Mouse (Mus musculus): ENCODE data around the gene Gm13088.
"Not testable (repeated sequence)": the region's sequence is repeated elsewhere in the genome, so short reads cannot be mapped to it uniquely, and the experiment has no call there.

Gene Gm13088

DNA sequence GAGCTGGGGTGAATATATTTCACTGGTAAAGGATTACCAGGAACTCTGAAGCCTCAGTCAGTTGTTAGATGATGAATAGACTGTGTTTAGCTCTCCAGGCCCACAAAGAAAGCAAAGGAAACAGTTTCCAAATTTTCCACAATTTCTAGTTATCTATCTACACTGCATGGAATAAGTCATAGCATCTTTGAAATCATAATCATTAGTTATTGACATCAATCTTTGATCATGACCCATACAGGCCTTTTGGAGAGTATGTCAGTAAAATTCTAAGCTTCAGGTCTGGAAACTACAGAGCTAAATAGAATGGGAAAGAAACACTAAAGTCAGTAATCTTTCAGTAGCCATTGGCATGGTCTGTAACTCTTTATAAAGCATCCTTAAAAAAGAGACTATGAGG lies at the start of gene Gm13088:
TSS of gene Gm13088 (minus strand) at position 101 of the 400 bp plus-strand sequence.
- DNase-seq (ENCODE audit: low spot score) = not testable (repeated sequence)

DNA sequence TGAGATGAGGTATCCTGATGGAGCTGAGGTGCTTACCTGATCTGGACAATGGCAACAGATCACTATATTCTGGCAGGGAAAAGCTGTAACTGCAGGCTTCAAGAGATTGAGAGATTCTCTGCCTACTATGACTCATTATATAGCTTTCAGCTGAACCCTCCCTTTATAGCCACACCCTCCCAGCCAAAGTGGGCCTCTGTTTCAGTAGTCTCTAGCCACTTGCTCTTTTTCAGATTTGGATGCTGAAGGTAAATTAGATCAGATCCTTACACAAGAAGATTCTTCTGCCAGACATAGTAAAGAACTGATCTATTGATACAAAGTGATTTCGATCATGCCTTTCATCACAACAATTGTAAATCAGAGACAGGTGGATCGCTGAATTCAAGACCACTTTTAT lies 45.6 kb upstream of the Gm13088 start, which contains the start of gene Gm13089:
TSS of gene Gm13089 (minus strand) at position 101 of the 400 bp plus-strand sequence.
- DNase-seq (ENCODE audit: low spot score) = no peak

DNA sequence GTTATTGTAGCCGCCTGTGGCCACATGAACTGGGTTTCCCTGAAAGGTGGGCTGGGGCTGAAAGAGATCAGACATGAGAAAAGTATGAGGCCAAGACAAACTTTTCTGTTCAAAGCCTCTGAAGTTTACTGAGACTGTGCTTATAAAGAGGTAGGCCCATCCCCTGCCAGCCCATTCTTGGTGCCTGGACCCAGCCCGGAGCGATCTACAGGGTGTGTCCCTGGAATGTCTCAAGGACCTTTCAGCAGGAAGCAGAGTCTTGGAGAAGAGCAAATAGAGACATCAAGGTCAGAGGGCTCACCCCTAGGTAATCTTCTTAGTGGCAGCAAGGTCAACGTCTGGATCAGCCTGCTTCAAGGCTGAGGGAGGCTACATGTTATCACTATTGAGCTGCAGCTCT lies 38.9 kb downstream of the Gm13088 start:
- DNase-seq (ENCODE audit: low spot score) = not testable (repeated sequence)

DNA sequence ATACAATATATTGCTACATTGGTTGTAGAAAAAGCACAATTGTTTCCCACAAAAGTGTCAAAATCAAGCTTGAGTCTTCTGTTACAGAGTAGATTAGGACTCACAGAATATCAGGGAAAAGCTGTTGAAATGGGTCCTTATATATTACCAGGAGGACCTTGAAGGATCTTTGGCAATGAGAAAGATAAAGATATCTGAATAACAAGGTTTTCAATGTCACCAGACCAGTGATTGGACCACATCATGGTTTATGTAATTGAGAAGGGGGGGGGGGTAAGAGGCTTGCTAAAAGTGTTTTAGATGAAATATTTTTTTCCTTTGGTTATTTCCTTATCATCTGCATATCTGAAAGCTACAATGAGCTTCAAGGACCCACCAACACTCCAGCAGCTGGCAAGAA lies 42.3 kb downstream of the Gm13088 start, which contains the start of gene Gm13083:
TSS of gene Gm13083 (plus strand) at position 301 of the 400 bp plus-strand sequence.
- DNase-seq (ENCODE audit: low spot score) = not testable (repeated sequence)

DNA sequence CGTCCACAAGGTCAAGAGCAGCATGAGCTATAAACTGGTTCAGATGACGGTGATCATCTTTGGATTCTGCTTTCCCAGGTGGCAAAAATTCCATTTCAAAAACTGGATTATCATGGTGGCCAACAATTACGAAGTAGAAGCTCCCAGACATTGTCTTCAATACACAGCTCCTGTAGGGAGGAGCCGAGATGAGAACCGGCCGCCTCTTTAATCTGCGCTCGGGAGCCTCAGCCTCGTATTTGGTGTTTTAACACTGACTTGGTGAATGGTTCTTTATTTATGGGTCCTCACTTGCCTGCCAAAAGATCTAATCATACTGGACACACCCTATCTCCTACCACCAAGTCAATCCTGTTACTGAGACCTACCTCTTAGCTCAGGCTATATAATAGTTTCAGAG lies 45.1 kb downstream of the Gm13088 start:
- not testable (repeated sequence) for DNase-seq (ENCODE audit: low spot score)

Measured in spleen, adult 12 weeks (tissue).